Mouse (Mus musculus) regulatory T cell (primary cell): ENCODE measurements around the gene Noxa1.

Experiments
- in situ Hi-C: fragments of 300-600 bp; cut with MboI, MseI; formaldehyde crosslinking; loops from one replicate; pipeline ENCODE4 v1.15.1; 2025; ENCODE audit warnings: high pct_unique_total_duplicates

Gene Noxa1

DNA sequence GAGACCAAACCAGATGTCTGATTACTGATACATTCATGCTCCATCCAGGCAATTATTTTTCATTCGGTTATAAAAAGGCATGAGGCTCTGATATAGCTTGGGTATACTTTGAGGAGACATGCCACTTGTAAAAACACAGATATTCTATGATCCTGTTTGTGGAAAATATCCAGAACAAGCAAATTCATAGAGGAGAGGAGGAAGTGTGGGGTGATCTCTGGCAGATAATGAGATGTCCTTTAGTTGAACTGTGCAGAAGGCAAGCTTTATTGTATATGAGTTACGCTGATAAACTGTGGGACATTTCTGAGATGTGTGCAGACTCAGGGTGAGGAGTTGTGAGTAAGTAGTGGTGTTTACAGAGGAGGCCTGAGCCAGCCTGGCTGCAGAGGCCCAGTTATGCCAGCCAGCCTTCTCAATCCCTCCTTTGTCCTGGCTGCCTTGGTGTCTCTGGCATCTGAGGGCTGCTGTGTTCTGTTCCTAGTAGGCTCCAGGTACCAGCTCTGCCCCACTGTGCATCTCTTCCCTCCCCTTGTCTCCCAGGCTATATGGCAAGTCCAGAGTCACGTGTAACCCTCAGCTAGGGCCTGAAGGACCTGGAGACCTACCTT, 3.2 kb upstream of the Noxa1 start:
- in situ Hi-C loops = no loop called here

DNA sequence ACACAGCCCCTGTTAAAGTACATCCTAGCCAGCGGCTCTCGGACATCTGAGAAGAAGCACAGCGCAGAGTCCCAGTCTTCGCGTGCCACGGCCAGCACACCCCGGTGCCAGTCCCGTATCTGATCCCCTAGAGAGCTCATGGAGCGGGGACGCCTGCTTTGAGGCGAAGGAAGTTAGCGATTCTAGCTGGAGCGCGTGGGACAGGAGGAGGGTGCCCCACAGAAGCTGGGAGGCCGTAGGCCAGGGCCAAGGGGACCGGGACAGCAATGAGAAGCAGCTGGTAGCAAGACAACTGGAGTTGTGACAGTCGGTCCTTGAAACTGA, 202 bp downstream of the Noxa1 start:
- in situ Hi-C loops = no loop called here

DNA sequence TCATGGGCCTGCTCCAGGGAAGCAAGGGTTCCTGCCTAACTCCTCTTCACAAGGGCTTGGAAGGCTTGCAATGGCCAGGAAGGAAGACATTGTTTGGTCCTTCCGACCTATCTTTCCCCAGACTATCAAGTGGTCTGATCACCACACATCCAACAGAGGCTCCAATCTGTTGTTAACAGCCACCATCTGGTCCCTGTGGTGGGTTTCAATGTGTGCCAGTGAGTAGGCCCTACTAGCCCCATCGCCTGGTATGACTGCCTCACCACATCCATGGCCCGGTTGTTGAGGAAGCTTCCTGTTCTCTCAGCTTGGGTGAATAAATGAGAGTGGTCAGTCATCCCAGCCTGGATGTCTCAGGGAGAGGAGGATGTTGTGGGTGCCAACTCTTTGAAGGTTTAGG, 6.3 kb downstream of the Noxa1 start:
- in situ Hi-C loops = no loop called here

DNA sequence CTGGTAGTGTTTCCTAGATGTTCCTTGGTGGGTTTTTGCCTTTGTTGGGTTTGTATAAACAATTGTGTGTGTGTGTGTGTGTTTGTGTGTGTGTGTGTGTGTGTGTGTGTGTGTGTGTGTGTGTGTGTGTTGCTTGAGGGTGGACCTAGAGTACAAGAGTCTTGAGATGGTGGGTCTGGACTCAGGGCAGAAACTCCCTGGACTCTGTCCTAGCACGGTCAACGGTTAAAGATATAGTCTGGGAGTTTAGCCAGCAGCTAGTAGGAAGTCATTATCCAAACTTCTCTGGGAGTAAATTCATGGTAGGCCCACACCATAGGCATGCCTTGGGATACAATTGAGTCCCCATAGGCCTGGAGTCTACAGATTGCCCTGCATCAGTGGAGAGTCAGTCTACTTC, 7.1 kb downstream of the Noxa1 start:
- in situ Hi-C loops = no loop called here

DNA sequence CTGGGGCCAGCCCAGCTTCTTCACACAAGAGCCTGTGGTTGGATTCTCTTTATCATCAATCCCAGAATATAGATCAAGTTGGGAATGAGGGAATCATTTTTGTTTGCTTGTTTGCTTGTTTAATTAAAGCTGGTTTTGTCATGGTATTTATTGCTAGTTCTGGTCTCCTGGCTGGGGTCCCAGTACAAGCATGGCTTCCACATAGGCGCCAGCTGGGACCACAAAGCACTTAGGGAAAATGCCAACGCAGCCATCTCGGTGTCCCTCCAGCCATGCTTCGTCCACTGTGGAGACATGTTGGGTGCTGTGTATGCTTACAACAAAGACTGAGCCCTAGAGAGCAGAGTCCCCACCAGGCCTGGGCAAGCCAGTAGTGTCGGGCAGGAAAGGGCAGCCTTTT, 9.4 kb downstream of the Noxa1 start:
- in situ Hi-C loops = no loop called here

DNA sequence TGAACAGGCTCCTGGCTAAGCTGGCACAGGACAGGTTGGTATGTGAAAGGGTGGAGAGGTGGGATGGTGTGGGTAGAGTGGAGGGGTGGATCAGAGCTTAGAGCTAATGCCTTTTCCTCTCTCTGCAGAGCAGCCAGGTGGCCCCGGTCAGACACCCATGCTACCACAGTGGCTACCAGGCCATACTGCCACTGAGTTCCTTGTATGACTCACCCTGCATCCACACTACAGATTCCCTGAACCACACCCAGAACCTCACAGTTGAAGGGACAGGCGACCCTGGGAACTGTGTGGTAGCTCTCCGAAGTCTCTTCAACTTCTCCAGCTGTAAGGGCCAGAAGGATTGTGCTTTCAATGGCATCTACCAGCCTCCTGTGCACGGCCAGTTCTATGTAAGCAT, 11.3 kb downstream of the Noxa1 start:
- in situ Hi-C loops = no loop called here

DNA sequence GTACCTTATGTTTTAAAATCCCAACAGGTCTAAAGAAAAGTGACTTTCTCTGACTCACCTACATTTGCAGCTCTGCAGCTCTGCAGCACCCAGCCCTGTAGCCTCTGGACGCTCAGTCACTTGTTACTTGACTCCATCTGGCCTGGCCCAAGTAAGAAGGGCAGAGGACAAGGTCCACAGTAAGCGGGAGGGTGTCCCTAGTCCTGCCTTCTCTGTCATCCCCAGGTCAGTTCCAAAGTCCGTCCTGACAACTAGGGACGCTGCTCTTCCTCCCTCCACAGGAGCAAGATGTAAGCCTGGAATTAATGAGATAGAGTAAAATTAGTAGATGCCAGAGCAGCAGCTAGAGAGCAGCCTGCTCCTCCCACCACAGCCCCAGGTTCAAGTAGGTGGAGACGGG, 14.9 kb downstream of the Noxa1 start, which contains the start of gene Entpd8:
Entpd8 (plus strand) TSS at position 229 of the 400 bp plus-strand sequence.
- in situ Hi-C loops = no loop called here

DNA sequence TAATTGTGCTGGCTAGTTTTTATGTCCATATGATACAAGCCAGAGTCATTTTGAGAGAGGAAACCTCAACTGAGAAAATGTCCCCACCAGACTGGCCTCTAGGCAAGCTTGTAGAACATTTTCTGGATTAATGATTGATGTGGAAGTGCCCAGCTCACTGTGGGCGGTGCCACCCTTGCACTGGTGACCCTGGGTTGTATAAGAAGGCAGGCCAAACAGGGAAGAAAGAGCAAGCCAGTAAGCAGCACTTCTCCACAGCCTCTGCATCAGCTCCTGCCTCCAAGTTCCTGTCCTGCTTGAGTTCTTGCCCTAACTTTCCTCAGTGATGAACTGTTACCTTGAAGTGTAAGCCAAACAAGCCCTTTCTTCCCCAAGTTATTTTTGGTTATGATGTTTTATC, 16.0 kb downstream of the Noxa1 start:
- in situ Hi-C loops = no loop called here

DNA sequence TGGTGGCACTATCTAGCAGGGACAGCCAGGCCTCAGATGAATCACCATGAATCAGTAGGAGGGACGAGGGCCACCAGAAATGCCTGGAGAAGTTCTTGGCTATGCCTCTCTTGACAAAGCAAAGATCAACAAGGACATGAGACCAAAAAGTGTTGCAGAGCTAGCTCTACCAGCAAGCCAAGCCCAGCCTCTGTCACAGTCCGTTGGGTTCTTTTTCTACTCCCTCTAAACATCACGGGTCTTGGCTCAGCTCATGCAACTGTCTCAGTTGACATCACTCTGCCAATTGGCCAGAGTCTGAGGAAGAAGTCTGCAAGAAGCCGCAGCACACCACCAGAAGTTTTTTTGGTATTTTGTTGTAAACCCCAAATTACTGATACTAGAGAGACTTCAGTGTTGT, 19.4 kb downstream of the Noxa1 start:
- in situ Hi-C loops = no loop called here

DNA sequence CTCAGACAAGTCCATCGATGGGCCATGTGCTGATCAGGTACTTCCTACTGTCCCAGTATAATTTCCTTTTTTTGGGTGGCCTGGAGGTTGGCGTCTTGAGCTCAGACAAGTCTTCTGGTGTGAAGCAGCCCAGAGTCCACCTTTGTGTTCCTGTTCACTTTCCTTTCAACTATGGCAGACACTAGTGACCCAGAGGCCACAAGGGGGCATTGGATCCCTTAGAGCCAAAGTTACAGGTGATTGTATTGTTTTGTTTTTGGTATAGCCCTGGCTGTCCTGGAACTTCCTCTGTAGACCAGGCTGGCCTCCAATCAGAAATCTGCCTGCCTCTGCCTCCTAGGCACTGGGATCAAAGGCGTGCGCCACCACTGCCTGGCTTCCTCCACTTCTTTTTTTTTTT, 22.6 kb downstream of the Noxa1 start:
- in situ Hi-C loops = no loop called here

DNA sequence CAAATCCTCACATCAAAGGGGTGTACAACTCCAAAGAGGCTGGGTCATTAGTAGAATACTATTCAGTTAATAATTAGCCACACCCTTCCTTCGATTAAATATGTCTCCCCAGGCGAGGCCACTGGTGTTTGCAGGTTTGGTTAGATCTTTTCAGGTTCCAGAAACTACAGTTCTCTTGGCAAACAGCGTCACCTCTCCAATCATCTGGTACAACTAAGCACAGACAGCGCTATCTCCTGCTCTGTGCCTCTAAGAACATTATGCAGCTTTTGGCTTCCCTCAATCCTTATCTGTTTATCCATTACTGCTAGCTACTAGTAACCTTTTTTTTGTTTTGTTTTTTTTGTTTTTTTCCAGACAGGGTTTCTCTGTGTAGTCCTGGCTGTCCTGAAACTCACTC, 25.4 kb downstream of the Noxa1 start:
- in situ Hi-C loops = no loop called here

DNA sequence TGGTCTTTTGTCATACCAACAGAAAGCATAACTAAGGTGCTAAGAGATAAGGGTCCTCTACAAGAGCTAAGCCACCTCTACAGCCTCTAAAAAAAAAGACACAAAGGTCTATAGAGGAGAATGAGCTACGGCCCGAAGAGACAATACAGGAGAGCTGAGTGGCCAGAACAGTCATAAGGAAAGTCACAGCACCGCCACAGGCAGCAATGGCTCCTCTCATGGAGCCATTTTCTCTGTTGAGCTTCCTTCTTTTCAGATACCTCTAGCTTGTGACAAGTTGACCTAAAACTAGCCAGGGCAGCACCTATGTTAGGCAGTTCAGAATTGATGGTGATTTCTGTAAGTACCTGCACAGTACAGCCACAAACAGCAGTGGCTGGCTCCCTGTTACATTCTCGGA, 28.4 kb downstream of the Noxa1 start:
- in situ Hi-C loops = no loop called here

DNA sequence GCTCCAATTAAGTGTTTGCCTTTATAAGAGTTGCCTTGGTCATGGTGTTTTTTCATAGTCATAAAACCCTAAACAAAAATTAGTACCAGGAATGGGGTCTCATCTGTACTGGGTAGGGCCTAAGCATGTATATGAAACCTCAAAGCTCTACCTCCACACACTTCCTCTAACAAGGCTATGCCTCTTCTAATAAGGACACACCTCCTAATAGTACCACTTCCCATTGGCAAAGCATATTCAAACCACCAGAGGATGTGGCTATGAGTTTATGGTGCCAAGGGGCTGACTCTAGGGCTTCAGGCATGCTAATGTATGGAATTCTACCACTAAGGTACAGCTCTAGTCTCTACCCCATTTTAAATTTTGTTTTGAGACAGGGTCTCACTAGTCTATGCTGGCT, 29.4 kb downstream of the Noxa1 start:
- in situ Hi-C loops = no loop called here

DNA sequence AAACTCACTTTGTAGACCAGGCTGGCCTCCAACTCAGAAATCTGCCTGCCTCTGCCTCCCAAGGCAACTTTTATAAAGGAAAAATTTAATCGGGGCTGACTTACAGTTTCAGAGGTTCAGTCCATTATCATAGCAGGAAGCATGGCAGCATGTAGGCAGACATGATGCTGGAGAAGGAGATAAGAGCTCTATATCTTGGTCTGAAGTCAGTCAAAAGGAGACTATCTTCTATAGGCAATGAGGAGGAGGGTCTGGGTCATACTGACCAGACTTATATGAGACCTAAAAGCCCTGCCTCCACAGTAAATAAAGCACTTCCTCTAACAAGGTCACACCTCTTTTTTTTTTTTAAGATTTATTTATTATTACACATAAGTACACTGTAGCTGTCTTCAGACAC, 30.7 kb downstream of the Noxa1 start:
- in situ Hi-C loops = no loop called here

DNA sequence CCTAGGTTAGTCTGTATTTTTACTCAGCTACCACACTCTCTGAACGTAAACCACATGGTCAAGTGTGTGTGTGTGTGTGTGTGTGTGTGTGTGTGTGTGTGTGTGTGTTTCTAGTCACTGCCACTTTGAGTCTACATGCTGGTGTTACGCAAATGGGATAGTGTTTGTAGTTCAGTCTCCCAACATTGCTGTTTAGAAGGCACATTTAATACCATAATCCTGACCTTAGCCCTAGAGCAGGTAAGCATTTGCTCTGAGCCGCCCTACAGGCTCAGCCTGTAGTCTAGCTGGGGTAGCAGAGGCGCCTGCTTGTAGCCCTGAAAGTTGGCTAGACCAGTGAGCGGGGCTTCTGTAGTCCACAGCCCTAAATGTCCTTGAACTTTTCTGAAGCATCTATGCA, 31.4 kb downstream of the Noxa1 start:
- in situ Hi-C loops = no loop called here

DNA sequence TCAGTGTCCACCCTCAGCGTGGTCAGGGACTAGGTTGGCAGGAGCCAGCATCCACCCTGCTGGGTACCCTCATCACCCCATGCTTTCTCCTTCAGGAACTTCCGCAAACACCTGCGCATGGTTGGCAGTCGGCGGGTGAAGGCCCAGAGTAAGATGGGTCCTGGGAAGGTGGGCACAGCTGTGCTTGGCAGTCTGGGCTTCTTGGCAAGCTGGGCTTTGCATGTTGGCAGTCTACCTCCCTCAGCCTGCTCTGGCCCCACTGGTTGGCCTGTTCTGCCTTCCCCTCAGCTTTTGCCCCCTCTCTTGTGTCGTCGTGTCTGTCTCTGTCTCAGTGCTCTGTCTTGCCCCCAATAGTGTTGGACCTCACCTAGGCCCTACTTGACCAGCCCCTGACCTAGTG, 36.0 kb downstream of the Noxa1 start:
- in situ Hi-C loops = no loop called here

DNA sequence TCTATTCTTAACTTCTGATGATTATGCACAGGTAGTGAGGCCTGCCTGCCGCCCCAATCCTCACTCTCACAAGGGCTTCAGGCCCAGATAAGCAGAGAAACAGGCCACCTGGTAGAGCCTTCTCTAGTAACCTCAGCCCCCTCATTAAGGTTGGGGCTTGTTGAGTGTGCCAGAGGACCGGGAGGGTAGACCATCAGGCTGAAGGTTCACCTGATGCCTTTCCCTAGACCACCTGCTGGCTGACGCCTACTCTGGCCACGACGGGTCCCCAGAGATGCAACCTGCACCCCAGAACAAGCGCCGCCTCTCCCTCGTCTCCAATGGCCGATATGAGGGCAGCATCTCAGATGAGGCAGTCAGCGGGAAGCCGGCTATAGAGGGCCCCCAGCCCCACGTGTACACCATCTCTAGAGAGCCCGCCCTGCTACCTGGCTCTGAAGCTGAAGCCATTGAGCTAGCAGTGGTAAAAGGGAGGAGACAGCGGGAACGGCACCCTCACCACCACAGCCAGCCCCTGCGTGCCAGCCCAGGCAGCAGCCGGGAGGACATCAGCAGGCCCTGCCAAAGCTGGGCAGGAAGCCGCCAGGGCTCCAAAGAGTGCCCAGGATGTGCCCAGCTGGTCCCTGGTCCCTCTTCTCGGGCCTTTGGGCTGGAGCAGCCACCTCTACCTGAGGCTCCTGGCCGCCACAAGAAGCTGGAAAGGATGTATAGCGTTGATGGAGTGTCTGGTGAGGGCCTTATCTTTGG, 39.4 kb downstream of the Noxa1 start:
- in situ Hi-C loops = no loop called here

DNA sequence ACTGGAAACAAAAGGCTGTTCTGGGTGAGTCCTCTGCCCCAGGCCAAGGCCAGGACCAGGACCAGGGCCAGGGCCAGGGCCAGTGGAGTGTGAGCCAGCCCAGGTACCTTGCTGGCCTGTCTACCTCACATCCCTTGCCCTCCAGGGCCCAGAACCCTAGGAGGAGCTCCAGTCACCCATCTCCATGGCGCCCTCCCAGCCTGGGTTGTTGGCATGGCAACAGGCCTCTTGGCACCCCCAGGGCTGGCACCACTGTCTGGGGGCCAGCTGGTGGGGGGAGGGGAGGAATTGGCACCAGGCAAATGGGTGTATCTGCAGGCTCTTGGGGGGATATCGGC, 39.9 kb downstream of the Noxa1 start:
- in situ Hi-C loops = no loop called here

DNA sequence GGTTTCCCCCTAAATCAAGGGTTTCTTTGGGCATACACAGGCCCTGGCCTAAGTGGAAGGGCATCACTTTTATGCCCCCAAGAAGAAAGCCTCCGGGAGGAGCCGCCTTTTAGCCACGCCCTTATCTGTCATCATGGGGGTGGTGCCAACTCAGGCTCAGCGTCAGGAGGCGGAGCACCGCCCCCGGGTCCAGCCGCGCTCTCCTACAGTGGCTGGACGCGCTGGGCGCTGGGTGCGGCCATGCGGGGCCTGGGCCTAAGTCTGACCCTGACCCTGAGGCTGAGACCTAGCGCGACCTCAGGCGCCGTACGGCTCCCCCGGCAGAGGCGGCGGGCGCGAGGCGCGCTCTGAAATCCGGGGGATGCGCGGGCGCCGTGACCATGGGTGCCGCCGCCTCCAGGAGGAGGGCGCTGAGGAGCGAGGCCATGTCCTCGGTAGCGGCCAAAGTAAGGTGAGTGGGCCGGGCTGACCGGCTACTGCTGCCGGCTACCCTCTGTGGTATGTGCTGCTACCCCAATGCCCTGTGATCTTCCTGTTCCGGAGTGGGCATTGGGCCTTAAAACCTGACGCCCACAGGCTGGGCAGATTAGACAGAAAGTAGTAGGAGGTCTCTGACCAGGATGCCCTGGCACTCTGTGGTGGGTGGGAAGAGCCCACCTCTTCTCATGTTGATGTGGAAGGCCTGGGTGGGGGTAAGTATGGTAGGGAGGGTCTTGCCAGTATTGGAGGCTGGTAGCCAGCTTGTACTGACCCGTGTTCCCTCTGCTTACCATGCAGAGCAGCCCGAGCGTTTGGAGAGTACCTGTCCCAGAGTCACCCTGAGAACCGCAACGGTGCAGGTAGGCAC, 40.5 kb downstream of the Noxa1 start, which contains the start of gene Nsmf:
Nsmf (plus strand) TSS at position 135 of the 847 bp plus-strand sequence.
- in situ Hi-C loops = no loop called here

DNA sequence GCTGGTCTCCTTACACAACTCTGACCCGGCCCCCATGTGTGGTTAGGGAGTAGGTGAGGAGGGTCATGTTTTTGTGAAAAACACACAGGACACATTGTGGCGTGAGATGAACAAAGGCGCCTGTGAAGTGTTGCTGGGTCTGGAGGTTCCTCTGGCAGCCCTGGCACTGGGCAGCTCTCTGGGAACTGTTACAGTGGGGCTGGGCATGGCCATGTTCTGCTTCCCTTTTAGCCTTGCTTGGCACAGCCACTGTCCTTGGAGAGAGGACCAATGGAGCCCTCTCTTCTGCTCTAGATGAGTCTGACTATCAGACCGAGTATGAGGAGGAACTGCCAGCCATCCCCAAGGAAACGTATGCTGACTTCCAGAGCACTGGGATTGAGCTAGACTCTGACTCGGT, 41.8 kb downstream of the Noxa1 start:
- in situ Hi-C loops = no loop called here

DNA sequence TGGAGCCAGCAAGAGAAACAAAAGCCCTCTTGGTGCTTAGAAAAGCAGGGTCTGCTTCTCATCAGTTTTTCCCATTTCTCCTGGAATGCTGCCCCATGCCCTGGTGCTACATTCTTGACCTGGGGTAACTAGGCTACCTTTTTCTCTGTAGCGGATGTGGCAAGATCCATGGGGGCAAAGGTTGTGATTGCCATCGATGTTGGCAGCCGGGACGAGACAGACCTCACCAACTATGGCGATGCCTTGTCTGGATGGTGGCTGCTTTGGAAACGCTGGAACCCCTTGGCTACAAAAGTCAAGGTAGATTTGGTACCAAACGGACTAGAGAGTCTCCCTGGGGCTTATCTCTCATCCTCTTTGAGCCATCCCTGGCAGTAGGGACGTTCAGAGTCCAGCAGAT, 43.5 kb downstream of the Noxa1 start:
- in situ Hi-C loops = no loop called here

DNA sequence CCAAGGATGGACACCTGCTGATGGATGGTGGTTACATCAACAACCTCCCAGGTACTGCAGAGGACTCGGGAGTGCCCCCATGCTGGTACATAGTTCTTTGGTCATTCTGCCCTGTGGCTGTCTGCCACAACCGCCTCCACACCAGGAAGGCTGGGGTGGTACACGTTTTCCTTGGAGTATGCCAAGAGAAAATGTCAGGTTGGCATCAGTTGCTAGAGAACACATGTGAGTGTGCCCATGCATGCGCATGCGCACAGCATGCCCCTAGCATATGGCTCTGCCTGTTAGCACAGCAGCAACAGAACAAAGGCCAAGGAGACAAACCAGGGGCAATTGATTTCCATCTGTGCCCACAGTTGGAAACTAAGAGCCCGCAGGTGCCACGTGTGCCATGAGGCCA, 44.0 kb downstream of the Noxa1 start:
- in situ Hi-C loops = no loop called here

DNA sequence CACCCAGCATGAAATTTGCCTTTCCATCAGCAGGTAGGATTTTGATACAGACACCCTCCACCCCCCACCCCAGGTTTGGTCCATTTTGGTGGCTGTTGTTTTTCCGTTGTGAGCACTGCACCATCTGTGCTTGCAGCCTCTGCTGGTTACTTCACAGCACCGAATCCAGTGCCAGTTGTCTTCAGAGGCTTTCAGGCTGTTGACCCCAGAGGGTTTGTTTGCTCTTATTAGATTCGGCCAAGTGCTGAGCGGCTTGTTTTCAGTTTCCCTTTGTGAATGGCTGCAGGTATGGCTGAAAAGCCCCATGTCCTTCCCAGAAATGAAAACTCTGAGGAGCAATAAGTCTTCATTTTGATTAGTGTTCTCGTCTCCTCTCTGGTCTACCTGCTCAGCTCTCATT, 54.9 kb downstream of the Noxa1 start:
- in situ Hi-C loops = no loop called here
